Mouse (Mus musculus) MEL-GATA-1-ER (cell line): ENCODE results near the gene Alkbh6.
A peak's percentile ranks its signal among the peaks of the same experiment; 100 is the strongest.

ENCODE experiments used
- DNase-seq: peaks from one replicate; pipeline ENCODE4 v3.0.0-alpha.2; 2012; ENCODE audit warnings: low read depth; ENCODE audit errors: extremely low read depth

Gene Alkbh6

GRCm38 (mm10) chr7:30294296-30294695 lies 14.2 kb upstream of the Alkbh6 start:
- no peak for DNase-seq

GRCm38 (mm10) chr7:30295103-30295502 lies 13.4 kb upstream of the Alkbh6 start:
- DNase-seq, result no peak

GRCm38 (mm10) chr7:30296816-30297215 lies 11.7 kb upstream of the Alkbh6 start:
- DNase-seq, result no peak

- DNase-seq, result no peak
Measured at GRCm38 (mm10) chr7:30297266-30297665, 11.3 kb upstream of the Alkbh6 start.

GRCm38 (mm10) chr7:30300914-30301313 lies 7.6 kb upstream of the Alkbh6 start:
- no peak for DNase-seq

- DNase-seq, result no peak
Measured at GRCm38 (mm10) chr7:30306083-30306779, 2.3 kb upstream of the Alkbh6 start.

GRCm38 (mm10) chr7:30309395-30310129 lies 1.0 kb downstream of the Alkbh6 start:
- no peak for DNase-seq

GRCm38 (mm10) chr7:30310136-30310535 lies 1.6 kb downstream of the Alkbh6 start:
- DNase-seq, result no peak

- DNase-seq, result no peak
Measured at GRCm38 (mm10) chr7:30313666-30314320, 5.3 kb downstream of the Alkbh6 start.

- no peak for DNase-seq
Measured at GRCm38 (mm10) chr7:30314721-30315155, 6.2 kb downstream of the Alkbh6 start, which contains the start of gene Syne4. Syne4 (plus strand) TSS chr7:30314807.

GRCm38 (mm10) chr7:30315559-30316529 lies 7.3 kb downstream of the Alkbh6 start:
- DNase-seq, result no peak

- DNase-seq, result no peak
Measured at GRCm38 (mm10) chr7:30318142-30318541, 9.6 kb downstream of the Alkbh6 start.

GRCm38 (mm10) chr7:30320946-30321345 lies 12.4 kb downstream of the Alkbh6 start:
- DNase-seq, result no peak

GRCm38 (mm10) chr7:30321539-30322284 lies 13.2 kb downstream of the Alkbh6 start, which contains the start of gene E130208F15Rik:
E130208F15Rik (plus strand) TSS chr7:30321740.
- peak; percentile 87 for DNase-seq

GRCm38 (mm10) chr7:30322285-30322667 lies 13.8 kb downstream of the Alkbh6 start:
- DNase-seq, result peak; percentile 93

GRCm38 (mm10) chr7:30322865-30323264 lies 14.3 kb downstream of the Alkbh6 start:
- DNase-seq, result no peak

- DNase-seq, result no peak
Measured at GRCm38 (mm10) chr7:30323795-30324194, 15.3 kb downstream of the Alkbh6 start, which contains the start of gene Sdhaf1. Sdhaf1 (minus strand) TSS chr7:30323895.

GRCm38 (mm10) chr7:30324300-30324944 lies 15.9 kb downstream of the Alkbh6 start:
- no peak for DNase-seq

- peak; percentile 56 for DNase-seq
Measured at GRCm38 (mm10) chr7:30325364-30325763, 16.8 kb downstream of the Alkbh6 start.

GRCm38 (mm10) chr7:30326427-30326826 lies 17.9 kb downstream of the Alkbh6 start:
- no peak for DNase-seq
